Mouse (Mus musculus) frontal cortex, postnatal 14 days (tissue): ENCODE measurements around the gene Fbxl19.

ENCODE experiments used
- DNase-seq, 2 experiments: peaks; one replicate each; pipeline ENCODE4 v3.0.0; 2022; ENCODE audit warnings: low spot score in 2 of 2

Gene Fbxl19

GRCm38 (mm10) chr7:127801010-127801621, 56.8 kb downstream of the Fbxl19 start:
- no peak for DNase-seq

DNA sequence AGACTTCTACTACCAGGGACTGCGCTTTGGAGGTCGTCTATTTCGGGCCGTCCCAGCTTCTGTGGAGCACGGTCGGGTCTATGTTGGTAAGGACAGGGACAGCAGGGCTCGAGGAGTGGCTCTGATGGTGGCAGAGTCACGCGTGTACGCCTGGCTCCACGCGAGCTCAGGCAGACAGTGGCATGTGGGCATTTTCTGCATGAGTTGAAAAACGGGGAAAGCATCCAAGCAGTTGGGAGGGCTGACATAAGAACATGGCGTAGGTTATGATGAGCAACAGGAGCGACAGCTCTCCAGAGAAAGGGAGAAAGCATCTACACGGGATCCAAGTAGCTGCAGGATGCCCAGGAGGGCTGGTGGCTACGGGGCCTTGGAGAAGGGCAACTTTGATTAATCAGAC, 58.0 kb downstream of the Fbxl19 start:
- DNase-seq, result no peak

DNA sequence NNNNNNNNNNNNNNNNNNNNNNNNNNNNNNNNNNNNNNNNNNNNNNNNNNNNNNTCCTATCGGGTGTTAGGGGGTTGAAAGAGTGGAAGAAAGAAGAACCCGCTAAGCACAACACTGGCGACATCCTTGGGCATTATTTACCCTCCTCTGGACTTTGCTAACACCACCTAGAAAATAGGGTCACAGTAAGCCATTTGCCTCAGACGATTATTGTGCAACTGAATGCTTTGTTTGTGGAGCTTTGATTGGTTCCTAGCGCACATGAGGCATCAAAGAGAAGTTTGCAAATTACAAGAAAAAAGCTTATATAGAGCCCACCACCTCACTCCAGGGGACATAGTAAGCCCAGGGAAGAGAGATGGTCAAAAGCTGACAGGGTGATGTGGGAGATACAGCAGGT, 64.5 kb downstream of the Fbxl19 start:
- DNase-seq, result no peak

DNA sequence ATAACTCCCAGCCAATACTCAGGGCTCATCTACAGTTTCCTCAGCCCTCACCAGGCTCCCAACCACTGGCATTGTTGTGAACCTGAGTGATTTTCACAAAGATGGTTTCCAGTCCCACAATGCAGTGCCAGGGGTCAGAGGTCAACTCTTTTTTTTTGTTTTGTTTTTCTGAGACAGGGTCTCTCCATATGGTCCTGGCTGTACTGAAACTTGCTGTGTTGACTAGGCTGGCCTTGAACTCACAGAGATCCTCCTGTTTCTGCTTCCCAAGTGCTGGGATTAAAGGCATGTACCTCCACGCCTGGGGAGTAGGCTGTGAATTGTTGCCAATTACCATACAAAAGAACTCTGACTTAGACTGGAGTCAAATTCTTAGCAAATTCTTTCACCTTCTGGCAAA, 65.5 kb downstream of the Fbxl19 start:
- no peak for DNase-seq

DNA sequence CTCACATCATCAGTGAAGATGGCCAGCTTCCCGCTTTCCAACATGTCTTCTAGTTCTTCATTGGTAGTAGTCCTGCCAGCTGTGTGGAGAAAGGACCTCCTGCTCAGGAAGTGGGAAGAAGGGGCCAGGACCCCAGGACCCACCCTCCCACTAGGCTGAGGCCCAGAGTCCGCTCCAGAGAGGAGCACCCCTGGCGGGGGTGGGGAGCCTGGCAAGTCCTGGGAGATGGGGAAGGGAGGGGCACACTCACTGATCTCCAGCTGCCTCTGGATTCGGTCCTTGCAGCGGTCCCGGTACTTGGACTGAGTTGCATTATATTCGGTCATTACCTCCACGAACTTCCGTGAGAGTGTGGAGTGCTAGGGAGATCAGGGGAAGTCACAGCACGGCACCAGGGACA, 66.3 kb downstream of the Fbxl19 start:
- no peak for DNase-seq

- DNase-seq, result no peak
These were observed 66.9 kb downstream of the Fbxl19 start for GRCm38 (mm10) chr7:127811240-127811639.

- DNase-seq, result no peak
These were observed 67.9 kb downstream of the Fbxl19 start for GRCm38 (mm10) chr7:127812292-127812691.

DNA sequence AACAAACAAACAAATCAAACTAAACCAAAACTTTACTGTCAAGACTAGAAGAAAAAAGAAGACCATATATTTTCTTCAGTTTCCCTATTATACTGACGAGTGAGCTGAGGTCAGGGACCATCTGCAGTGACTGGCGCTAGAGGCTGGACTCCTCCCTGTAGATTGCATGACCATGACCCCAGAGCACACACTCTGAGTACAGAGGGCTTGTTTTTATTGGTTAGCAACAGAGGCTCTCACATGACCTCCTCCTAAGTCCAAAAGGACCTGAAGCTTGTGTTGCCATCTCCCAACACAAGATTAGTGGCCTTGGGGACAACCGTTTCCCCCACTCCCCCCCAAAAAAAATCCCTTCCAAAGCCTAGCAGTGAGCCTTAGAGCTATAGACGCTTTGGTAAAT, 69.5 kb downstream of the Fbxl19 start:
- DNase-seq, result no peak

- peak in 1 of 2 experiments; percentile 62 for DNase-seq
These were observed 70.0 kb downstream of the Fbxl19 start for GRCm38 (mm10) chr7:127814241-127814921.

- no peak for DNase-seq
These were observed 70.8 kb downstream of the Fbxl19 start for GRCm38 (mm10) chr7:127815116-127815665.

DNA sequence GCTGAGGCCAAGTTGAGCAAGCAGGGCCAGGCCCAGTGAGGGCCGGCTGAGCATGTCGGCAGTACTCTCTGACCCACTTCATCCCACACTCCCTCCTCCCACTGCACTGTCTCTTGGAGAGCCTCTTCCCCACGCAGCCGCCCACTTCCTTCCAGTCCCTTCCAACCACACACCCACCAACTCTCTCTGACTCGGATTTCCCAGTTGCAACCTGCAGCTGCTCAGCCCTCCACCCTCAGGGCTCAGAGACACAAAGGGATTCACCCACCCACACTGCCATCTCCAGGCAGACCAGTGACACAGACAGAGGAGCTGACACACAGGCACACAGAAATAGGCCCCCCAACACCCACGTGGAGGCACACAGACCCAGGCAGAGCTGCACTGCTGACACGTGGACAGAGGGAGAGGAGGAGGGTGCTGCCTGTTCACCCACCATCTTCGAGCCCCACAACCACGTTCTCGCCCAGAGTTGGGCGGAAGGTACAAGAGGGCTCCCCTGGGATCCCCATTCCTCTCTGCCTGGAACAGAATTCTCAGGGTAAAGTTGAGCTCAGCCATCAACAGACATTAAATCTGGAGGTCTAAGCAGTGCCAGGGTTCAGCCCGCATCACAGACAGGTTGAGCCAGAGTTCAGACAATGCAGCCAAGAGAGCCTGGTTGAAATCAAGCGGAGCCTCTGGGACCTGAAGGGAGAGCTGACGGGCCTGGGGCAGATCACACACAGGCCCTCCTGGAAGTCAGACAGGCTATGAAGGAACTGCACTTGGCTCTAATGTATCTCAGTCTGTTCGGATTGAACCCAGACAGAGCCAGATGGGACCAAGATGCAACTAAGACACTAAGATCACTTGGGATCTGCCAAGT, 71.8 kb downstream of the Fbxl19 start:
- peak in 1 of 2 experiments; percentile 56 for DNase-seq

GRCm38 (mm10) chr7:127817053-127817452, 72.7 kb downstream of the Fbxl19 start:
- no peak for DNase-seq

- no peak for DNase-seq
These were observed 73.4 kb downstream of the Fbxl19 start for GRCm38 (mm10) chr7:127817776-127818175.
